Mouse (Mus musculus): ENCODE measurements at regions not wholly inside any gene's neighbourhood (a gene's known extent, or its start where the extent isn't known, plus 50 kb on each side); places are given as distances from the start of the nearest gene placed in this dataset.

- peak; percentile 43; the same call in 1 of the 2 replicates for ATAC-seq (replicated peaks; ENCODE audit: poor library complexity)
Observed at GRCm38 (mm10) chr6:84393519-84394231, 200.0 kb downstream of the Cyp26b1 start.

- peak; percentile 92 for ATAC-seq (replicated peaks; ENCODE audit: poor library complexity)
Observed at GRCm38 (mm10) chr6:84392752-84393511, 200.8 kb downstream of the Cyp26b1 start.

- no peak for ATAC-seq (replicated peaks; ENCODE audit: poor library complexity)
Observed at GRCm38 (mm10) chr6:84391016-84391415, 202.7 kb downstream of the Cyp26b1 start.

GRCm38 (mm10) chr6:84385696-84386095 is 208.0 kb downstream of the Cyp26b1 start:
- peak; percentile 83 for ATAC-seq (replicated peaks; ENCODE audit: poor library complexity)

- ATAC-seq (replicated peaks; ENCODE audit: poor library complexity) = no peak
Observed at GRCm38 (mm10) chr6:84383718-84384117, 210.0 kb downstream of the Cyp26b1 start.

- no peak for ATAC-seq (replicated peaks; ENCODE audit: poor library complexity)
Observed at GRCm38 (mm10) chr6:84383141-84383540, 210.6 kb downstream of the Cyp26b1 start.

- no peak for ATAC-seq (replicated peaks; ENCODE audit: poor library complexity)
Observed at GRCm38 (mm10) chr6:84381571-84381970, 212.1 kb downstream of the Cyp26b1 start.

- no peak for ATAC-seq (replicated peaks; ENCODE audit: poor library complexity)
Observed at GRCm38 (mm10) chr6:84376666-84377065, 217.0 kb downstream of the Cyp26b1 start.

- ATAC-seq (replicated peaks; ENCODE audit: poor library complexity) = peak; percentile 84
Observed at GRCm38 (mm10) chr6:84375498-84375897, 218.2 kb downstream of the Cyp26b1 start.

- no peak for ATAC-seq (replicated peaks; ENCODE audit: poor library complexity)
Observed at GRCm38 (mm10) chr6:84366365-84366764, 227.3 kb downstream of the Cyp26b1 start.

- no peak for ATAC-seq (replicated peaks; ENCODE audit: poor library complexity)
Observed at GRCm38 (mm10) chr6:84365914-84366313, 227.8 kb downstream of the Cyp26b1 start.

GRCm38 (mm10) chr6:84364964-84365363 is 228.7 kb downstream of the Cyp26b1 start:
- ATAC-seq (replicated peaks; ENCODE audit: poor library complexity) = 0 out of 2 replicates have a peak, but pooled peaks have one; percentile 14

- no peak for ATAC-seq (replicated peaks; ENCODE audit: poor library complexity)
Observed at GRCm38 (mm10) chr6:84362331-84362730, 231.4 kb downstream of the Cyp26b1 start.

- no peak for ATAC-seq (replicated peaks; ENCODE audit: poor library complexity)
Observed at GRCm38 (mm10) chr6:84357911-84358310, 235.8 kb downstream of the Cyp26b1 start.

- ATAC-seq (replicated peaks; ENCODE audit: poor library complexity) = no peak
Observed at GRCm38 (mm10) chr6:84353425-84354220, 240.1 kb downstream of the Cyp26b1 start.

GRCm38 (mm10) chr6:84344936-84345335 is 248.8 kb downstream of the Cyp26b1 start:
- ATAC-seq (replicated peaks; ENCODE audit: poor library complexity) = no peak

GRCm38 (mm10) chr6:84333666-84334179 is 260.0 kb downstream of the Cyp26b1 start:
- no peak for ATAC-seq (replicated peaks; ENCODE audit: poor library complexity)

GRCm38 (mm10) chr6:84329106-84329505 is 264.6 kb downstream of the Cyp26b1 start:
- ATAC-seq (replicated peaks; ENCODE audit: poor library complexity) = peak; percentile 33

- peak; percentile 90 for ATAC-seq (replicated peaks; ENCODE audit: poor library complexity)
Observed at GRCm38 (mm10) chr6:84328030-84328390, 265.7 kb downstream of the Cyp26b1 start.

- ATAC-seq (replicated peaks; ENCODE audit: poor library complexity) = no peak
Observed at GRCm38 (mm10) chr6:84327306-84328029, 266.2 kb downstream of the Cyp26b1 start.

Measured in megakaryocyte progenitor cell, adult 5-6 weeks (primary cell).